Mouse (Mus musculus) olfactory bulb, adult 2 months (tissue): ENCODE measurements around the gene Zbtb34. TPM values are rescaled to one million over a fixed set of nuclear protein-coding genes. Genes with fewer than 3 reads are reported as not detected.
A peak's percentile ranks its signal among the peaks of the same experiment; 100 is the strongest.

Source experiments
- H3K27ac ChIP-seq: fragments of 200-500 bp; 2 replicates; pipeline ENCODE4 v1.5.1; 2012; ENCODE audit warnings: low read depth, low read length; ENCODE audit not compliant: insufficient read depth
- H3K4me1 ChIP-seq: fragments of 200-500 bp; 2 replicates; pipeline ENCODE4 v1.6.1; 2012; ENCODE audit warnings: low read length; ENCODE audit not compliant: control insufficient read depth, insufficient read depth
- H3K4me3 ChIP-seq: fragments of 200-500 bp; 2 replicates; pipeline ENCODE4 v1.5.1; 2012; ENCODE audit warnings: mild to moderate bottlenecking, low read depth, low read length, moderate library complexity; ENCODE audit not compliant: insufficient read depth
- CTCF ChIP-seq: fragments of 200-500 bp; IDR thresholded peaks from 2 replicates; pipeline ENCODE4 v1.5.1; 2012; ENCODE audit warnings: low read depth, mild to moderate bottlenecking, low read length, moderate library complexity; ENCODE audit not compliant: insufficient read depth
- POLR2A ChIP-seq: fragments of 200-500 bp; IDR thresholded peaks from 2 replicates; pipeline ENCODE4 v1.6.1; 2012; ENCODE audit warnings: mild to moderate bottlenecking, low read depth, low read length, moderate library complexity; ENCODE audit not compliant: insufficient read depth
- WGBS: fragments of 180-500 bp; shearing (Covaris S2); methylation state at CpG from one replicate; pipeline ENCODE4 v1.1.7; 2018; 5-methylcytosine and 5-hydroxymethylcytosine counted together
- polyA plus RNA-seq: library from polyadenylated mRNA; stranded (reverse); fragments of >200 nt; gene quantifications from 2 replicates; pipeline ENCODE4 v1.2.4, GENCODE M21; 2012; ENCODE audit warnings: low replicate concordance; ENCODE audit not compliant: missing spikeins, insufficient read depth, insufficient read length

Zbtb34 gene
- polyA plus RNA-seq, 1 experiment = not detected

DNA sequence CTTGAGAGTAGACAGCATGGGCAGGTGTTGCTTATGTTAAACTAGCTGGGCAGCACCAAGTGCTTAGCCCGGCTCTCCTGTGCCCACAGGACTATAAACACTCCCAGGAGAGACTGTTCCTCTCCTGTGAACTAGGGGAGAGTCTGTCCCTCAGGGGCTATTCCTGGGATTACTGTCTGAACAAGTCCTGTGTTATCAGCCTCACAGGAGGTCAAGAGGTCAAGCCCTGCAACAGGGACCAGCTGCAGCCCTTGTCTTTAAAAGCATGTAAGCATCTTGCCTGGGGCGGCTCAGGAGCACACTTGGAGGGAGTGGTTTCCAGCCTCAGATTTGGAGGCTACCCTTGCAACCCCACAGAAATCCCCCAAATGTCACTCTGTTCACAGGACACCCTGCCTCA is 7.3 kb upstream of the Zbtb34 start:
- TF ChIP-seq CTCF = no peak
- no peak for TF ChIP-seq POLR2A
- H3K4me3 ChIP-seq = no peak overlapping the region
- H3K27ac ChIP-seq = no peak overlapping the region
- WGBS = 86% methylated on average over 2 of the region's 2 CpGs
- H3K4me1 ChIP-seq = peaks cover 24% of the 10 kb centered on the region

DNA sequence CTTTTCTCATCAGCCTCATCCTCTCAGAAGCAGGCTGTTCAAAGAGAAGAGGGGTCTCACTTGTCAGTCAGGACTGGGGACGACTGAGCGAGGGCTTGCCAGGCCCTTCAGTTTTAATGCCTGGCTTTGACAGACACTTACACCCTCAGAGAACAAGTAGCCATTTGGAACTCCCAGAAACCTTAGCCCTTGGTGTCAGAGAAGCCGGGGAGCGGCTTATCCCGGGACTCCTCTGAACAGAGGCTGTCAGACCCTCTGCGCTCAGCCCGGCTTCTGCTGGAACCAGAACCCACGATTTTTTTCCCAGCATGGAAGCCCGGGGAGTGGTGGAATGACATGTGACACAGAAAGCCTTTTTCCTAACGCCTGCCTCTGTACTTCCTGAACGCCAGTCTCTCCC is 6.1 kb upstream of the Zbtb34 start:
- no peak for TF ChIP-seq POLR2A
- TF ChIP-seq CTCF = no peak
- peaks cover 24% of the 10 kb centered on the region for H3K4me1 ChIP-seq
- no peak overlapping the region for H3K27ac ChIP-seq
- H3K4me3 ChIP-seq = no peak overlapping the region
- 66% methylated on average over 11 of the region's 11 CpGs for WGBS

DNA sequence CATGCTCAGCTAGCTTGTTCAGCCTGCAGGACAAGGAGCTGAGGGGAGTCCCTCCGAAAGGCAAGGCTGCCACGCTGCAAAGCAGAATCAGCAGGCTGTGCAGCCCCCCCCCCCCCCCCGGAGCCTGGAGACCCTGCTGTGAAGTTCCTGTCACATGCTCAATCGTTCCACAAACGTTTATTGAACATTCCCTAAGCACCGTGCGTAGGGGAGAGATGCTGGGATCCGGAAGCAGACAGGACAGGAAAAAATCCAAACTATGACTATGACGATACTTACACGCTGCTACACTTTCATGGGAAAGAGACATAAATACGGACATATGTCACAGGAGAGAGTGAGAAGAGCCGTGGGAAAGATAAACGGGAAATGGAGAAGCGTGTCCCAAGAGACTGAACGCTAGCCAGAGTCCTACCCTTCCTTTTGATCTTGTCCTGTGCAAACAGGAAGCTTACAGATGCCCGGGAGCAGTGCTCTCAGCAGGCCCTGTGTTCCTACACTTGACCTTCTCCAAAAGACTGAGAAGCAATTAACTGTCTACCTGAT is 5.0 kb upstream of the Zbtb34 start:
- Histone ChIP-seq H3K4me1 (peaks cover 24% of the 10 kb centered on the region), H3K27ac (no peak overlapping the region), H3K4me3 (no peak overlapping the region)
- no peak for TF ChIP-seq POLR2A
- no peak for TF ChIP-seq CTCF
- 38% methylated on average over 16 of the region's 16 CpGs for WGBS

DNA sequence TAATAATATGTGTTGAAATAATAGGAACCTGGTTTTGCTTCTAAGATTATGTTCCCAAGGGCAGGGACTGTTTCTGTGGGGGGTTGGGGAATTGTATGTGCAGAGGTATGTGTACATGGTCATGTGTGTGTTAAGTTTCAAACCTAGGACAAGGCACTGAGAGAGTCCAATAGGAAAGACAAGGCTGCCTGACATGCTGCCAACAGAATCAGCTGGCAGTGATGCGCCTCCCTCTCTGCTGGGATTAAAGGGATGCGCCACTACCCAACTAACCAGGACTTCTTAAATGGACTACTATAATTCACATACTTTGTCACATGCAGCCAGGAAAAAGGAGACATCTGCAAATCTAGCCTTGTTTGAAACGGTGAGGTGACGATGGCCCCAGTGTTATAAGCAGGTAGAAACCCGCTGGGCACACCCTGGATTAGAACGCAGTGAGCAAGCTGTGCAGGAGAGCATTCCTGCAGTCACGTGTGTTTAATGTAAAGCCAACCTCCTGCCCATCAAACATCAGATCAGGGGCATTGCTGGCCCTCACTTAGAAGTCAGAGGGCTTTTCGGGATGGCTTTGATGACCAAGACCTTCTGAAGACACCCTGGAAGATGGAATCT is 4.0 kb upstream of the Zbtb34 start:
- Histone ChIP-seq H3K27ac (no peak overlapping the region), H3K4me1 (peaks cover 19% of the 10 kb centered on the region; the same call in 1 of the 2 replicates), H3K4me3 (no peak overlapping the region)
- TF ChIP-seq POLR2A (no peak), CTCF (no peak)
- WGBS = 59% methylated on average over 8 of the region's 8 CpGs

DNA sequence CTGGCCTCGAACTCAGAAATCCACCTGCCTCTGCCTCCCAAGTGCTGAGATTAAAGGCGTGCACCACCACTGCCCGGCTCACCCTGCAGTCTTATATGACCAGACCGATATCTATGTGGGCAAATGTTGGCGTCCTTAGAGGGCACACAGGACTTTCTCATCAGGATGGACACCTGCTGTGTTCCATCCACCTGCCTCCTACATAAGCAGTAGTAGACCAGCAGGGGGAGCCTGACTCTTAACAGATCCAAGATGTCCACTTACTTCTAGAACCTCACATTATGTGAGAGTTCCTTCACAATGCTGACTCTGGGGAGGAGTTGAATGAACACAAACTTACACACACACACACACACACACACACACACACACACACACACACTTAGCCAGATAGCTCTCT is 1.8 kb upstream of the Zbtb34 start:
- peaks cover 15% of the 10 kb centered on the region for H3K4me1 ChIP-seq
- no peak overlapping the region for H3K4me3 ChIP-seq
- no peak overlapping the region for H3K27ac ChIP-seq
- WGBS = 70% methylated on average over 5 of the region's 5 CpGs
- TF ChIP-seq CTCF = no peak
- no peak for TF ChIP-seq POLR2A

DNA sequence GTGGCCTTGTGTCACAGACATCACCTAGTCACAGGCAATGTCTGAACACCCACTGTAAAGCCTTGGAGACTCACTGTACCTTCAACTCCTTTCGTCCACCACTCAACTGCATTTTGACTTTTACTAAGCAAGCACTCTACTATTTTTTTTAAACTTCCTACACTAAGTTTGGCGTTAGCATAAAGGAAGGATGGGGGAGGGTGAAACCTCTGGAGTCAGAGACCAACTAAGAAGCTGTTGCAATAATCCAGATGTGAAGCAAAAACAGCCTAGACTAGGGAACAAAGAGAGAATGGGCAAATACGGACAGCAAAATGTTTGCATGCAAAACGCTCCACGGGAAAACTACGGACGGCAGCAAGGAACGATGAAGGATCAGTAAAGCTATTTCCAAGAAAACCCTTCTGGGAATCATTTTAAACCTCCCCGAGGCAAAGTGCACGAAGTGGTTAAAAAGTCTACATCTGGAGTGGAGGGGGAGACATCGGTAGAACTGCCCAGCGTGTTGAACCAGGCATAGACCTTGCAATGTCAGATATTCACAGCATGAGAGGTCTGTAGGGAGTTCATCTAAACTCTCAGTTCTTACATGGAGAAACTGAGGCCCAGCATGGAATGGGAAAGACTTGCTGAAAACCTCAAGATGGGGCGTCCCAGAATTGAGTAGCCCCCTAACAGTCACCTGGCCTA is 898 bp downstream of the Zbtb34 start:
- 2% methylated on average over 13 of the region's 13 CpGs for WGBS

DNA sequence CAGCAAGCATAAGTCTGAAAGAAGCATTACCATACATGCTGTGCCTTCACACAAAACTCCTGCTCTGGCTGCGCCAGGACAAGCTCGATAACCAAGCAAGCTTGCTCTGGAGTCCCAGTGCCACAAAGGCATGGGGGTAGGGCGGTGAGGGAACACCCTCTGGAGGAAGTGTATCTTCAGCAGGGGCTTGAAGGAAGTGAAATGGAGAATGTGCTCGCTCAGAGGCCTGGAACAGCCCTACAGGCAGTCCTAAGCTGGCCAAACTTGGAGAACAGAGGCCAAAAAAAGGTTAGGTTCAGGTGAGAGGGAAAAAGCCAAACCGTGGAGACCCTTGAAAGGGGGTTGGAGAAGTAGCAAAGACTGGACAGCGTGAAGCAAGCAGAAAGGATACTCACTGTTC is 1.8 kb downstream of the Zbtb34 start:
- peaks cover 11% of the 10 kb centered on the region for H3K4me1 ChIP-seq
- WGBS = 39% methylated on average over 6 of the region's 6 CpGs
- TF ChIP-seq POLR2A (no peak), CTCF (no peak)
- H3K4me3 ChIP-seq = 0 out of 2 replicates have a peak overlapping the region, but pooled peaks have one; percentile 3
- H3K27ac ChIP-seq = no peak overlapping the region

More for the DNA sequence above, 898 bp downstream of the Zbtb34 start:
- no peak for TF ChIP-seq POLR2A
- Histone ChIP-seq H3K27ac (no peak overlapping the region), H3K4me1 (peaks cover 13% of the 10 kb centered on the region), H3K4me3 (peak overlapping the region; percentile 84)

DNA sequence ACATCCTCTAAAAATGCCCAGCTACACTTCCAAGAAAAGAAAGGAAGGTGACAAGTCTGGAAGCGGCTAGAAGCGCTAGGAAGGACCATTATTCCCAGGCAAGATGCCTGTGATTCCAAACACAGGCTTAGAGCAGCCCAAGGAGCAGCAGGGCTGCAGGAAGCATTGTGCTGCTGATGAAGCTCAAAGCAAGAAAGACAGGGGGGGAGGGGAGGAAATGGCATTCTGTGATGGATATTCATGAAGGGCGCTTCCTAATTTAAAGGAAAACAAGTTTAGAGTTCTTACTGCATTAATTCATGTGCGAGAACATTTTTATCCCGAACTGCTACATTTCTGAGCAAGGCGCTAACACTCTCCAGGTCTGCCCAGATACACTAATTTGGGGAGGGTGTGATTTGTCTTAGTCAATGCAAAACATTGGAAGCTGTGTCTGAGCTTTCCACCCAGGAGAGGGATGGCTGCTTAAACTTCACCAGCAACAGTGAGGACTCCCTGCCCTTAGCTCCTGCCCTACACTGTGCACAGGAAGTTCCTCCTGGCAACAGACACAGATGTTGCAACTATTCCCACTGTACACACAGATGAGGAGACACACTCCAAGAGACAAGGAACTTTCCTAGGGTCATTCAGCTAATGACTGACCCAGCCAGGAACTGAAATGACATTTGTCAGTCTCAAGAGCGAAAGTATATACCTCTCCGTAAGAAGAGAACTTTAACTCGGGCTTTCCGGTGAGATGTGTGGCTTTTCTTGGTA is 4.3 kb downstream of the Zbtb34 start:
- no peak overlapping the region for H3K27ac ChIP-seq
- H3K4me1 ChIP-seq = peaks cover 12% of the 10 kb centered on the region
- 77% methylated on average over 10 of the region's 10 CpGs for WGBS
- TF ChIP-seq CTCF (no peak), POLR2A (no peak)
- H3K4me3 ChIP-seq = no peak overlapping the region

DNA sequence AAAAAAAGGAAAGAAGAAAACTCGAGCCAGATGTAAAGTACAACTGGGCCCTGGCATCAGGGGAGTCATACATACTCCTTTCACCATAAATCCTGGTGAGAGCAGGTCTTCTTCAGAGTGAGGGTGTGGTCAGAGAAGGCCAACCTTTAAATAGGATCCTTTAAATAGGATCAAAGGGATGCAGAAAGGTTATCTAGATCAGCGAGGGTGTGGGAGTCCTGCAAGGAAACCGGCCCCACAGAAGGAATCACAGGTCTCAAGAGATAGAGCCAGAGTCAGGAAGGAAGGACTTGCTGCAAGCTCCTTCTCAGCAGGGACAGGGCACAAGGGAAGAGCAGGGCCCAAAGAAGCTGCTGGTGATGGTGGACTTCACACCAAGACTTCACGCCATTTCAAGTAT is 13.7 kb downstream of the Zbtb34 start:
- WGBS = 88% methylated on average over 4 of the region's 4 CpGs
- TF ChIP-seq POLR2A (no peak), CTCF (no peak)

DNA sequence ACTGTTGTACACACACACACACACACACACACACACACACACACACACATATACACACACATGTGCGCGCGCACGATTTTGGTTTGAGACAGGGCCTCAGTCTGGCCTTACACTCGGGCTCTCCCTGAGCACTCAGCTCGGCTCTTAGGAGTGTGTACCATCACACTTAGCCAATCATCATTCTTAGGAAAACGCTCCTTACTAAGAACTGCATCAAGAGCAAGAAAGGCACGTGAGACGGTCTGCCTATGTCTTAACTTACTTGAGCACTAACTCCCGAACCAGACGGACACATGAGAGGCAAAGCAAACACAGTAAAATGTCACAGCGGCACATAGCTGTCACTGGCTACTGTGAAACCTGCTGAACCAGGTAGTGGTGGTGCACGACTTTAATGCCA is 17.1 kb downstream of the Zbtb34 start:
- H3K4me1 ChIP-seq = peaks cover 11% of the 10 kb centered on the region
- no peak overlapping the region for H3K4me3 ChIP-seq
- WGBS = 92% methylated on average over 13 of the region's 13 CpGs
- TF ChIP-seq CTCF = no peak
- no peak for TF ChIP-seq POLR2A
- no peak overlapping the region for H3K27ac ChIP-seq

More for the DNA sequence above, 13.7 kb downstream of the Zbtb34 start:
- no peak overlapping the region for H3K4me3 ChIP-seq
- H3K4me1 ChIP-seq = peaks cover 17% of the 10 kb centered on the region
- H3K27ac ChIP-seq = no peak overlapping the region
